Mouse (Mus musculus) neural tube, embryonic 10.5 days (tissue): ENCODE results near the gene Golph3l.
A peak's percentile ranks its signal among the peaks of the same experiment; 100 is the strongest.
"Not testable (repeated sequence)": the region's sequence is repeated elsewhere in the genome, so short reads cannot be mapped to it uniquely, and the experiment has no call there.

Experiments used
- DNase-seq: peaks from one replicate; pipeline ENCODE4 v3.0.0-alpha.2; 2017; ENCODE audit warnings: low spot score; ENCODE audit errors: extremely low spot score

Gene Golph3l

GRCm38 (mm10) chr3:95624628-95625503 lies 36.1 kb downstream of the Golph3l start, which contains the start of gene Ensa:
Gene Ensa, plus strand, starts transcription at chr3:95624993.
- peak; percentile 97 for DNase-seq

GRCm38 (mm10) chr3:95627763-95628162 lies 39.0 kb downstream of the Golph3l start:
- no peak for DNase-seq

GRCm38 (mm10) chr3:95629755-95630154 lies 41.0 kb downstream of the Golph3l start:
- DNase-seq: no peak

GRCm38 (mm10) chr3:95630856-95631255 lies 42.1 kb downstream of the Golph3l start:
- DNase-seq: no peak

DNA sequence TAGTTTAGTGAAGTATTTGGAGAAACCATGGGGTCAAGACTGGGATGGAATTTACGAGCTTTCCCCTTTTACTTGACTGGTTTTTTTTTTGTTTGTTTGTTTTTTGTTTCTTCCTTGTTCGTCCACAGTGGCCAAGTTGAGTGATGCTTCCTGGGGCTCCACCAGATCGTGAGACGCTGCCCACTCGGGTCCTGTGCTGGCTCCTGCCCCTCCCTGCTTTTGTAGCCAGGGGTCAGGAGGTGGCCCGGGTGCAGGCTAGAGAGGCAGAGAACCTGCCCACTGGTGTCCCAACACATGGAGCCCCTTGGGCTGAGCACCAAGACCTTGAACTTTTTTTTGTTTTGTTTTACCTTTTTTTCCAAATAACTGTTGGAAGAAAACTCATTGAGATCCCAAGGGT lies 42.6 kb downstream of the Golph3l start:
- DNase-seq: no peak

GRCm38 (mm10) chr3:95632648-95633588 lies 44.2 kb downstream of the Golph3l start:
- DNase-seq: no peak

GRCm38 (mm10) chr3:95635636-95636035 lies 46.9 kb downstream of the Golph3l start:
- no peak for DNase-seq

DNA sequence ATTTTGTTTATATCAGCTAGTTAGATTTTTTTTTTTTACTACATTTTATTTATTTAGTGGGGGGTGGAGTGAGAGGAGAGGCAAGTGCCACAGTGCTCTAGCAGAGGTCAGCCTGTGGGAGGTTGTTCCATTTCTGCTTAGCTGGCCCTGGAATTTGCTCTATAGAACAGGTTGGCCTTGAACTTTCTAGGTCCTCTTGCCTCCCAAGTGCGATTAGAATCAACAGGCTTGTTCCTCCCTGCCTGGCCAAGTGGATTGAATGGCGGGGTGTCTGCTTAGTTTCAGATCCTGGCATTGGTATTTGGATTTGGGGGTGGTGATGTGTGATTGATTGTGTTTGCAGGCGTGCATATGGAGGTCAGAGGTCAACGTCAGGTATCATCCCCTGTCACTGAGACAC lies 47.3 kb downstream of the Golph3l start:
- no peak for DNase-seq

- no peak for DNase-seq
Observed at GRCm38 (mm10) chr3:95639694-95640093, 51.0 kb downstream of the Golph3l start.

DNA sequence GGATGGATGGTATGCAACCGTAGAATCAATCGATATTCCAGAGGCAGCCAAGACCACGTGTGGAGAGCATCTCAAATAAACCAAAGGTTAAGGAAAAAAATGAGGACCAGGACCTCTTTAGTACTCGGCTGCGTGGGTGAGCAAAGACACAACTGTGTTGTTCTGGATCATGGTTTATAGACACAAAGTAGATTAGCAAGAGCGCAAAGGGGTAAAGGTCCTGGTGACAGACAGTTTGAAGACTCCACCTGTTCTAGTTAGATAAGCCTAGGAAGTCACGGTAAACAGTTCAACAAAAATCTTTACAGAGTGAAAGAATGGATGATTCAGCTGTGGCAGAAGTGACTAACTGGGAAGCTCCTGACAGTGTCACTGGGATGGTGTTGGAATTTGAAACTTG lies 54.4 kb downstream of the Golph3l start:
- no peak for DNase-seq

GRCm38 (mm10) chr3:95645313-95646235 lies 56.8 kb downstream of the Golph3l start:
- no peak for DNase-seq

- DNase-seq: no peak
Observed at GRCm38 (mm10) chr3:95648016-95648415, 59.3 kb downstream of the Golph3l start.

DNA sequence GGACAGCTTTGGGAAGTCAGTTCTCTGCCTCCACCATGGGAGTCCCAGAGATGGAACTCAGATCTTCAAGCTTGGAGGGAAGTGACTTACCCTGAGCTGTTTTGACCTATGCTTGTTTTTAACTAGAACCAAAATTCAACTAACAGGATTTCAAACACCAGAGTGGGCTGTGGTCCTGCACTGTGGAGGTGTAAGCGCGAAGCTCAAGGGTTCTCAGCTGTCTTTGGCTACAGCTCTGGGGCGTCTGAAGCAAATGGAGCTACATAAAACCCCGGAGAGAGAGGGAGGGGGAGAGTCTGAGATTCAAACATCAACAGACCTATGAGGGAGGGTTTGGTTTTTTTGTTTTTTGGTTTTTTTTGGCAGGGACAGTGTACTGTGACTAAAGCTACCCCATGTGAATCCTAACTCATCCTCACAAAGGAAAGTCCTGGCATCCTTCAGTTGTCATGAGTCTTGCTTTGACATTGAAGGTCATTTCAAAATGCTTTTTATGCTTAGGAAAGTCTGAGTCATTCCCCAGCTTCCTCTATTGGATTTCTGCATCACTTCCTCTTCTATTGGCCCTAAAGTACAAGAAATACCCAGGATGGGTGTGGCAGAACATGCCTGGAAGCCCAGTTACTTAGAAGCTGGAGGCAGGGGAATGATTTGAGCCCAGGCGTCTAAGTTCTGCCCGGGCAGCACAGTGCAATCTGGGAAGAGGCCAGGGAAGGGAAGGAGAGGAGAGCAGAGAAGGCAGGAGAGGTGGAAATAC lies 61.7 kb downstream of the Golph3l start:
- no peak for DNase-seq

DNA sequence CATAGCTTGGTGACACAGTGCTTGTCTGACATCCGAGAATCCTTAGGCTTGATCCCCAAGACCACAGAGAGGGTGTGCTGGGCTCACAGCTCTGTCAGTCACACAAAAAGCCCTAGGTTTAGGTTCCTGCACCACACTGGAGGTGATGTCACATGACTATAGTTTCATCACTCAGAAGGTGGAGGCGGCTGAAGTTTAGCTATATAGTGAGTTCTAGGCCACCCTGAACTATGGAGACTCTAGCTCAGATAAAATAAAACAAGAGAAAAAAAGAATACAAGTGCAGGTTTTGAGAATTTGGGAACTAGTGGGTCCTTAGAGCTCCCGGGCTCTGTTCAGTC lies 62.3 kb downstream of the Golph3l start:
- no peak for DNase-seq

GRCm38 (mm10) chr3:95651391-95652203 lies 62.9 kb downstream of the Golph3l start:
- no peak for DNase-seq

DNA sequence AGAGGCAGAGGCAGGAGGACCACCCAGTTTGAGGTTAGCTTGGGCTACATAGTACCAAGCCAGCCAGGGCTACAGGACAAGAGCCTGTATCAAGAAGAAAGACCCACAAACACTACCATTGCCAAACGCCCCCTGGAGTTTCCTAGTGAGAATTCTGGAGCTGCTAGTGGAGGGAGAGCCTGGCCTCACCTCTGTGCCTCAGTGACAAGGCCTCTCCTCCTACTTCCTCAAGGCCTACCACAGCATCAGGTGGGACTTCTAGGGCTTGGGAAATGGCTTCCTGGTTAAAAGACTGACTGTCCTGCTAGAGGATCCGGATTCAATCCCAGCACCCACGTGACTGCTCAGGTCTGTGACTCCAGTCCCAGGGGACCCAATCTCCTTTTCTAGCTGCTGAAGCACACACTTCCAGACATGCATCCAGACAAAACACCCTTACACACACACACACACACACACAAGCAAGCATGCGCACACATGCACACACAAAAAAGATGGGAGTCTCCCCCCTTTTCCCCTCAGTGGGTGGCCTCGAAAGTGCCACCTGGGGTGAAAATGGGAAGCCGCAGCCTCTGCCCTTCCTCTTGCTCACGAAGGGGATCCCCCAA lies 63.6 kb downstream of the Golph3l start:
- DNase-seq: no peak

DNA sequence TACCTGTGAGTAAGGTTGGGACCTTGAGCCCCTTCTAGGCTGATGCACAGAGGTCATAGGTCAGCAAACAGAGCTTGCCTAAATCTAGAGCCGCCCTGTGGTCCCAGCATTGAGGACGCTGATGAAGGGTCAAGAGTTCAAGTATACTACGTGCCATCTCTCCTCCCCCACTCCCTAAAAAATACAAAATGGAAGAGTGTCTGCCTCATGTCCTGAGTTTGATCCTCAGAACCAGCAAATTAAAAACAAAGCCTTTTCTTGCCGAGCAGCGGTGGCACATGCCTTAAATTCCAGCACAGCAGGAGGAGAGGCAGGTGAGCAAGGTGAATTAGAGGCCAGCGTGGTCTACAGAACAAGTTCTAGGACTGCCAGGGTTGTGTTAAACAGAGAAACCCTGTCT lies 64.1 kb downstream of the Golph3l start:
- no peak for DNase-seq

DNA sequence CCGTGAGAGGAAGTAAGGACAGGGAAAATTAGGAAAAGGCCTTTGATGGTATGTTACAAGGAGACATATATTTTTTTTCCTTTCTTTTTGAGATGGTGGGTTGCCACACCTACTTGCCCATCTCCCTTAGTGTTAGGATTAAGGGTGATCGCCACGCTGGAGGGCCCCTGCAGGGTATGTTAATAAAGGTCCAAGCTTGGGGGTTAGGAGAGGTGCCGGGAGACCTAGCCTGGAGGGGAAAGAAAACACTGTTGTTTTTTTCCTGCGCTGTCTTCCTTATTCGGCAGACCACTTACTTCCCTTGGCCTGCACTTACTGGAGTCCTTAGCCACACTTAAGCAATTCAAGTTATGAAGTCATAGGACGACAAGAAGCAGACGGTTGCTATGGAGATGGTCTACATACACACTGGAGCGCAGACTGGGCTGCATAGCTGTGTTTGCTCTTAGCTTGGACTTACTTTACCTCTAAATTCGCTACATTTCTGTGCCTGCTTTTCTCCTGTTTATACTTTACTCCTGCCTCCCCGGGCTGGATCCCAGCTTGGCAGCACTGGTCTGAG lies 64.8 kb downstream of the Golph3l start:
- no peak for DNase-seq

GRCm38 (mm10) chr3:95654371-95654770 lies 65.6 kb downstream of the Golph3l start:
- not testable (repeated sequence) for DNase-seq
